Mouse (Mus musculus): ENCODE data around the gene AC170998.1.
"Not testable (repeated sequence)": the region's sequence is repeated elsewhere in the genome, so short reads cannot be mapped to it uniquely, and the experiment has no call there.

Gene AC170998.1

GRCm38 (mm10) chr17:28707136-28707627, 18.7 kb upstream of the AC170998.1 start:
- no peak for DNase-seq (ENCODE audit: low spot score)

- DNase-seq (ENCODE audit: low spot score), result no peak
Measured at GRCm38 (mm10) chr17:28707816-28708215, 18.1 kb upstream of the AC170998.1 start.

GRCm38 (mm10) chr17:28708989-28709388, 16.9 kb upstream of the AC170998.1 start:
- DNase-seq (ENCODE audit: low spot score), result no peak

- no peak for DNase-seq (ENCODE audit: low spot score)
Measured at GRCm38 (mm10) chr17:28709552-28710290, 16.2 kb upstream of the AC170998.1 start.

- no peak for DNase-seq (ENCODE audit: low spot score)
Measured at GRCm38 (mm10) chr17:28710291-28710688, 15.6 kb upstream of the AC170998.1 start.

GRCm38 (mm10) chr17:28711237-28711636, 14.6 kb upstream of the AC170998.1 start:
- DNase-seq (ENCODE audit: low spot score), result no peak

- no peak for DNase-seq (ENCODE audit: low spot score)
Measured at GRCm38 (mm10) chr17:28712305-28712704, 13.6 kb upstream of the AC170998.1 start.

- DNase-seq (ENCODE audit: low spot score), result no peak
Measured at GRCm38 (mm10) chr17:28714006-28714405, 11.9 kb upstream of the AC170998.1 start.

GRCm38 (mm10) chr17:28715832-28716548, 9.9 kb upstream of the AC170998.1 start:
- no peak for DNase-seq (ENCODE audit: low spot score)

- DNase-seq (ENCODE audit: low spot score), result no peak
Measured at GRCm38 (mm10) chr17:28717535-28717934, 8.3 kb upstream of the AC170998.1 start.

- not testable (repeated sequence) for DNase-seq (ENCODE audit: low spot score)
Measured at GRCm38 (mm10) chr17:28727511-28727910, 1.6 kb downstream of the AC170998.1 start.

GRCm38 (mm10) chr17:28735317-28736105, 9.6 kb downstream of the AC170998.1 start:
- DNase-seq (ENCODE audit: low spot score), result no peak

GRCm38 (mm10) chr17:28736486-28736885, 10.6 kb downstream of the AC170998.1 start:
- DNase-seq (ENCODE audit: low spot score), result no peak

- no peak for DNase-seq (ENCODE audit: low spot score)
Measured at GRCm38 (mm10) chr17:28737973-28738372, 12.1 kb downstream of the AC170998.1 start.

- no peak for DNase-seq (ENCODE audit: low spot score)
Measured at GRCm38 (mm10) chr17:28739244-28739643, 13.4 kb downstream of the AC170998.1 start.

- DNase-seq (ENCODE audit: low spot score), result no peak
Measured at GRCm38 (mm10) chr17:28743145-28743866, 17.4 kb downstream of the AC170998.1 start.

- no peak for DNase-seq (ENCODE audit: low spot score)
Measured at GRCm38 (mm10) chr17:28743916-28744315, 18.0 kb downstream of the AC170998.1 start.

GRCm38 (mm10) chr17:28745773-28746172, 19.9 kb downstream of the AC170998.1 start:
- DNase-seq (ENCODE audit: low spot score), result no peak

- no peak for DNase-seq (ENCODE audit: low spot score)
Measured at GRCm38 (mm10) chr17:28748001-28748400, 22.1 kb downstream of the AC170998.1 start.

- DNase-seq (ENCODE audit: low spot score), result no peak
Measured at GRCm38 (mm10) chr17:28750580-28750979, 24.7 kb downstream of the AC170998.1 start.

- no peak for DNase-seq (ENCODE audit: low spot score)
Measured at GRCm38 (mm10) chr17:28756447-28756846, 30.6 kb downstream of the AC170998.1 start.

- DNase-seq (ENCODE audit: low spot score), result no peak
Measured at GRCm38 (mm10) chr17:28757470-28757869, 31.6 kb downstream of the AC170998.1 start.

Data from urinary bladder, postnatal 10 days (tissue).